Mouse (Mus musculus): Measurements from ENCODE around the gene Tcf7l2.

GRCm38 (mm10) chr19:55762187-55762586 lies 20.6 kb downstream of the Tcf7l2 start:
- no peak for TF ChIP-seq EP300 (IDR thresholded peaks at IDR 0.05; ENCODE audit: low read depth)
- no peak for TF ChIP-seq CTCF (IDR thresholded peaks at IDR 0.05; ENCODE audit: low read depth)

Measured in heart, postnatal 0 days (tissue).